Mouse (Mus musculus) C2C12 (cell line): ENCODE measurements around the gene Ptgfr.

Experiments used
- CTCF ChIP-seq: IDR thresholded peaks from one replicate; pipeline ENCODE4 v1.5.1; 2011; ENCODE audit not compliant: control insufficient read depth, insufficient read depth, insufficient read length
- MAX ChIP-seq: IDR thresholded peaks from one replicate; pipeline ENCODE4 v1.6.1; 2011; ENCODE audit warnings: mild to moderate bottlenecking, control low read depth
- USF1 ChIP-seq: IDR thresholded peaks from one replicate; pipeline ENCODE4 v1.6.1; 2011; ENCODE audit warnings: low read depth, mild to moderate bottlenecking, control low read depth, moderate library complexity

DNA sequence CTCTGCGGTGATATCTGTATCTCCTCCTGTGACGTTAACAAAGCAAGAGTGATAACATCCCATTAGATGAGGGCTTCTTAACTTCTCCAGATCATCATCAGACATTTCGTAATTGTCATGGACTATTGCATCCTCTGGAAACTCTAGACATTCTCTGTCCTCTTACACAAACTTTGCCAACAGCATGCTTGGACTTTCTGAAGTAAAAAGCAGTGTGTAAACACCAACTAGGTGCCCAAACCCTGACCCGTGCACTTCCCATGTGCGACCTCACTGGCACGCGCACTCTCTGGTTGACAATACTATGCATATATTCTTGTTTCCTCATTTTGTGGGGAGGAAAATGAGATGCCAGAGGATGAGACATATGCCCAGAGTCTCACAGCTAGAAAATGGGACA lies 8.9 kb upstream of the Ptgfr start:
- no peak for TF ChIP-seq CTCF
- TF ChIP-seq MAX: no peak
- TF ChIP-seq USF1: no peak
